Mouse (Mus musculus) heart, postnatal 14 days (tissue): ENCODE data around the gene Frmd4b. TPM values are rescaled to one million over a fixed set of nuclear protein-coding genes. Genes with fewer than 3 reads are reported as not detected.

Source experiments
- DNase-seq, 2 experiments: peaks; one replicate each; pipeline ENCODE4 v3.0.0; 2021 to 2022
- intact Hi-C: fragments of 180-260 bp; cut with DNase I; formaldehyde crosslinking; loops from one replicate; pipeline ENCODE4 v1.15.1; 2025
- total RNA-seq, 2 experiments: library from RNA; stranded (reverse); gene quantifications; 2 replicates each; pipeline ENCODE4 v1.2.3; 2021

Gene Frmd4b
- total RNA-seq, 2 experiments from 2014 or later: 19.0 to 20.9 TPM

DNA sequence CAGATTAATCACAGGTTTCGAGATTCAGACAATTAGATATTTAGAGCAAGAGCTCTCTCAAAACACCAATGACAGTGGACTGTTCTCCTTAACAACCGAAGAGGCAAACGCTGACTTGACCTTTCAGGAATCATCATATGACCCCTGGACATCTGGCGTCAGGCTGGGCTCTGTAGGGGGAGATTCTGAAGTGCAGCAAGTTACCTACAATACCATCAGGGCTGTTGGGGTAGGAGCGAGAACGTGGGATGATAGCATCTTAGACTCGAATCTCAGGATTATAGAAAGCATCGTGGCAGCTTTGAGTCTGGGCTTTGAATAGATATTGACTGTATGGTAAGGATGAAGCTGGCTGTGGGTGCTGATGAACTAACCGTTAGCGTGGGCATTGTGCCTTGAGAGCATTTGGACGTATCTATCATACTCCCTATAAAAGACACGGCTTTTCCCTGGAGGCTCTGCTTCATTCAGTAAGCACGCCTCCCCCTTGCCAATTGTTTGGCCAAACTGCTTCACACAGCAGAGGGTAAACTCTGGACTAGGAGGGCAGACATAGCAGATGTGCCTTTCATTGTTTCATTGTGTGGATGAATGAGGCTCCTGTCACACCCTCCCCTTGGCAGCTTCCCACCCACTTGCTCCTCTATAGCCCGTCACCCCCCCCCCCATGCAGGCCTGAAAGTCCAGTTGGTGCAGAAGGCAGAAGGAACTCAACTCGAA is 88.2 kb downstream of the Frmd4b start:
- DNase-seq: no peak
- intact Hi-C loops: loop anchor here (5.0 to 10.0 kb wide), 3 partner anchors 88 to 354 kb away; partner anchors contain the start of genes Frmd4b and Tmf1

DNA sequence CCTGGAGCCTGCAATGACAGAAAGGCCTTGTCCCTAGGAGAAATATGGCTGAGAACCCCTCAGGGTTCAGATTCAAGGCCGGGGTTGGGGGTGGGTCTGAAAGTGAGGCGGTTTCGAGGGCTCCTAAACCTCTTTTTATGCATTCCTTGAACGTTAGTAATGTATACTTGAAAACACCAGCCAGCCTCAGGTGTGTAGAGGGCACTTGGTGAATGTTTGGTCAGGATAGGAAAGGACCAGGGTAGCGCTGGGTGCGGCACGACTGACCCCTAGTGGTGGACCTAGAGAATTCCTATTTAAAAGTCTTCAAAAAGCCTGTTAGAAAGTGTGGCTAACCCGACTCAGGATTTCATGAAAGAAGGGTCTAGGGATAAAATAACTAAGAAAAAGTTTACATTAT is 91.2 kb downstream of the Frmd4b start:
- peak; percentile 72 to 76 for DNase-seq
- intact Hi-C loops: loop anchor here (1.0 to 10.0 kb wide), 4 partner anchors 91 to 351 kb away; partner anchors contain the start of genes Frmd4b and Tmf1

DNA sequence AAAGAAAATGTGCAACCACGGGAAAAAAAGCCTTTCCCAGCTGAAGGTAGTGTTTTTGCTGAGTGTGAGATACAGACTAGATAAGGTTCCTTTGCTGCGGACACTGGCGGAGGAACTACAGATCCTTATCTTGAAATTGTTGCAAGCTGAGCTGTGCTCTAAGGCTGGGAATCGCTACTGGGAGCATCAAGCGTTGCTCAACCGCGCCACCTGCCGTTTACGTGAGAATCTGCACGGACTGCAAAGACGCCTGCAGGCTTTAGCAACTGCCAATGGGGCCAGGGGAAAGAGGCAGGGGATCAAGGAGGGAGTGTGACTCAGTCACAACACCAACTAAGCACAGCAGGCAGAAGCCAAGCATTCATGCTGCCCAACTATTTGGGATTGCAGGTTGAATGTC is 94.2 kb downstream of the Frmd4b start:
- peak; percentile 85 to 89 for DNase-seq

DNA sequence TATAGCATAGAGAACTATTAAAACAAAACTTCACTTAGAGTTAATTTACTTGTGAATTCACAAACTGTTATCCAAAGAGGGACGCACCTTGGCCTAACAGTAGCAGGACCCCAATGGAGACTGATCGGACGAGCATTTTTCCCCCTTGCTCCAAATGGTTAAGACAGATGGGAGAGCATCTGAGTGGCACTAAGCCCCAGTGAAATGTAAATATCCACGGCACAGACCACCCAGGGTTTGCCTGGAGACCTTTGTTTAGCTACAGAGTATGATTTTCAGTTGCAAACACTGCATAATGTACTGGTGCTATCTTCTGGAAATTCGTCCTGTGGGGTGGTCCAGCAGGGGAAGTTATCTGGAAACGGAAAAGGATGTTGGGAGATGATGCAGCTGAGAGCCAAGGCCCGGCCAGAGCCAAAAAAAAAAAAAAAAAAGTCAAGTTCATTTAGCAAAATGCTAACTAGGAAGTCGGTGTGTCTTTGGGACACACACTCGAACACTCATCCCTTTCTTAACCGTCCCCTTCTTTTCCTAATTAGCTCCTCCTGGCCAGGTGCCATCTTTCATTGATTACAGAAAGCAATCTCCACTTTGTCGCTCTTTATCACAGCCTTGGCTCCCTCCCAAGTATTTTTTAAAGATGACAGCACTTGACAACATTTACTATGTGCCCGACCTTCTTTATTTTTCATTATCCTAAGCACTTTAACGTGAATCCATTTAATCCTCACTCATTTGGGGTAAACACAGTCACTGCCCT is 95.9 kb downstream of the Frmd4b start:
- intact Hi-C loops: loop anchor here (2.0 to 10.0 kb wide), 3 partner anchors 33 to 347 kb away; partner anchors contain the start of gene Tmf1
- peak; percentile 16 to 17 for DNase-seq

More for the DNA sequence above, 94.2 kb downstream of the Frmd4b start:
- intact Hi-C loops: loop anchor here (1.0 to 10.0 kb wide), 4 partner anchors 34 to 348 kb away; partner anchors contain the start of gene Tmf1

DNA sequence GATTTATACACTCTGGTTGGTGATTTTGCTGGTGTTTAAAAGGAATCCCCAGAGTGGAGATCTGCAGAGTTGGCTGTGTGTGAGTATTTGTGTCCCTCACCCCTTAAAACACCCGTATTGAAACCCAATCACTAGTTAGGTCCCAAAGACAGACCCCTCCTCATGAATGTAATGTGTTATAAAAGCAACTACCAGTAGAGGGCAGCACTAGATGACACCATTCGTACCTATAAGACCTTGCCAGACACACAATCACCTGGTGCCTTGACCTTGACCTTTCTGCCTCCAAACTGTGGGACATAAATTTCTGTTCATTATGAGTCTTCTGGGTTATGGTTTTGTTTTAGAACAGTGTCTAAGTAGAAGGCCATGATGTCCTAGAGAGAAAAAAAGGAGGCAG is 96.8 kb downstream of the Frmd4b start:
- no peak for DNase-seq
- intact Hi-C loops: loop anchor here (2.0 to 10.0 kb wide), 2 partner anchors 64 to 346 kb away; partner anchors contain the start of gene Tmf1

DNA sequence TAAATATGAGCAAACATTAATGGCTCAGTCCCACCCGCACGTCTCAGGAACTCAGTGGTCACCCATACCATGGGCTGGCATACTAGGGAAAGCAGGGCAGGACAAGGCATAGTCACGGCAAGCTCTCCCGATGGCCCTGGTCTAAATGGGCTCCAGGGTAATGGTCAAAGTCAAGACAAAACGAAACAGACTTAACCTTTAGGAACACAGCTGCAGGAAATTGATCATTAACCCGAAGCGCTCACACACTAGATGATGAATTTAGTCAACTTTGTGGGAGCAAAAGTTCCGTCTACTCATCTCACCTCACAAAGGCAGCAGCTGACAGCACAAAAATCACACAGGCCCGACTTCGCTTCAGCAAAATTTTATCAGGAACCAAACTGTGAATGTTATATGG is 97.8 kb downstream of the Frmd4b start:
- DNase-seq: no peak
- intact Hi-C loops: no loop called here

DNA sequence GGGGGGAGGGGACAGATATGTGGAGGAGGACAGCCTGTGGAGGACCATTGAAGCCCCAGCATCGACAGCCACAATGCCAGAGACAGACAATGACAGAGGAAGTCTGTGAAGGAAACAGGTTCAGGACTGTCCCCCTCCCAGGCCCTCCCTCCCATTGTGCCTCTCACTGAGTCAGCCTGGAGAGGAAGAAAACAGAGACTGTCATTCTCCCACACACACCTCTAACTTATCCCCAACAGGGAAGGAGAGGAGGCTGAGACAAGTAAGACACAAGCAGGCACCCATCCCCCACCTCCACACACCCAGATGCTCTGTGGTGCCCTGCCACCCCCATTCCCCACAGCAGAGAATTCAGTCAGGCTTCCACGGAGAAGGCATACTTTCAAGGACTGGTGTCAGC is 98.9 kb downstream of the Frmd4b start:
- peak in 1 of 2 experiments; percentile 20 for DNase-seq
- intact Hi-C loops: no loop called here

DNA sequence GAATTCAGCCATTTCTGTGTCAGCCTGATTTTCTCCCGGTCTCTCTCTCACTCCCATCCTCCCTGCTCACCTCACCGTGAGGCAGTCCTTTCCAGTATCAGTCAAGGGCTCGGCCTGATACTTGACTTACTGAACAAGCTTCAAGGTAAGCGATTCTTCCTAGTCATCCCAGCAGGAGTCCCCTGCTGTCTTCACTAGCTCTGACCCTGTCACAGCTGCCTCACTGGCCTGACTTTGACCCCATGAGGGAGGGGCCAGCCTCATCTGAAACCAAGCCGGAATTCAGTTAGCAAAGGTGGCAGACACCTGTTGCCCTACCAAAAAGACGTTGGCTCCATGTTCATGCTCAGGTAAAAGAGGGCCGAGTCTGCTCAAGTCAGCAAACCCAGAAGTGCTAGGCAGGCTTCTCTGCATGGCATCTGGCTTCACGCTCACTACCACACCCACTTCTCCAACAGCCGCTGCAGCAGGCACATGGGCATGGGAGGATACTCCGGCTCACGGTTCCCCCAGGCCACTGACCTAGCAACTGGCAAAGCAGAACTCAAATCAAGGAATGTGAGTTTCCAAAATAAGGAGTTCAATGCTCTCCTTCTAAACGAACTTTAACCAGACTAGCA is 99.6 kb downstream of the Frmd4b start:
- DNase-seq: no peak
- intact Hi-C loops: no loop called here

DNA sequence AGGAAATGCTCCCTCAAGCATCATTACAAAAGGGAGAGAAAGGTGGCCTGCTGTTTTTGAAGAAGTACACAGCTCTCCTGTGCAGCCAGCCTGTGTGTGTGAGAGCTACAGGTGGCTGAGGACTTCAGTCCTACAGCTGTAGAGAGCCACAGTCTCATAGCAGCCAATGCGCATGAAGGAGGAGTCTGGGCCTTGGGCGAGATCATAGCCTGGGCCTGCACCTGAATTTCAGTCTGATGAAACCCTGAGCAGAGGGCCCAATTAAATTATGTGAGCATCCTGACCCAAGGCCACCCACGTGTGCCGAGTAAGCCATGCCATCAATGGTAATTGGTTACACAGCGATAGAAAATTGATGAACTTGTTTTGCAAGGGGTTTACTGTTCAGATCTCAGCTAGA is 100.4 kb downstream of the Frmd4b start:
- DNase-seq: no peak

DNA sequence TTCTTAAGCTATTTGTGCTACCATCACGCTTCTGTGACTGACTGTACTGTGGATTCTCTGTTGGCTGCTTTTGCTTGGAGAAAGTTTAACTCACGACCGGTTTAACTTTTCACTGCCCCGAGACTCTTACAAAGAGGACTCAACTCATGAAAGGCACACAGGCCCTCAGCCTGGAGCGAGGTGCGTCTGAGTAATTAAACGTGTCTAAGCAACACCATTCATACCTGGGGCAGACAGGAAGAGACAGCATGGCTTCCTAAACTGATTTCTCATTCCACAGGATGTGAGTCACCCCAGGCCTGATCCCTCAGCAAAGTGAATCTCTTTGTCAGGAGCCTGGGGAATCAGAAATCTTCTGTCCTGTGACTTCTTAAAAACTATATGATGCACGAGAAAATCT is 106.6 kb downstream of the Frmd4b start:
- DNase-seq: no peak
- intact Hi-C loops: no loop called here

More for the DNA sequence above, 100.4 kb downstream of the Frmd4b start:
- intact Hi-C loops: no loop called here

DNA sequence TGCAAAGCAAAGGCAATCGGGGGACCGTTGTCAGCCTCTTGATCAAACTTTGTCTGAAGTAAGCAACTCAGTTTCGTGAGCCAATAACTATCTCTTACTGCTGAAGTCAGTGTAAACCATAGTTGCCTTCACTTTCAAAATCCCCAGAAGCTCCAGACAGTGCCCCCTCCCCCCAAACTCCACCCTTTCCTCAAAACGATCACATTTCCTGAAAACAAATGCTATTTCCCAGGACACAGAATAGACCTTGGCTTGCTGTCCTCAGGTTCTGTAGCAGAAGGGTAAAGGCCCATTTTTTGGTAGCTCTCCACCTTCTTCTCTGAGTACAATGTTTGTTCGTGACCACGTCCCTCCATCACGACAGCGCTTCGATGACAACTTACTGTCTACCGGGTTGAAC is 107.9 kb downstream of the Frmd4b start:
- intact Hi-C loops: loop anchor here (5.0 kb wide), 1 partner anchor 52 kb away; no protein-coding TSS in a partner anchor
- DNase-seq: no peak

DNA sequence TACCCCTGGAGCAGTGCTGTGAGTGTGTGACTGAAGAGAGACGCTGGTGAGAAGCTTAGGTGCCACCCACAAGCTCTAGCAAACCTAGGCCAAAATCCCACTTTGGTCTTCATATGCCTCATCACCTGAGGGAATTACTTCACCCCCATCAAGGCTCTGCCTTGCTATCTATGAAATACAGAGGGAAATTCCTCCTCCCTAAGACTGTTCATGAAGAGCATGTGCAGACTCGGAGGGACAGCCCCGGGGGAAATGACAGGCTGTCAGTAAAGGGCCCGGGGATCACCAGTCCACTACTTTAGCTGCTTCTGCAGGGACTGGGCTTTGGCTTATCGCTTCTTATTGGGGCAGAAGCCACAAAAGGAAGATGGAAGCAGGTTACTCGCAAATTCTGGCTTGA is 108.9 kb downstream of the Frmd4b start:
- intact Hi-C loops: loop anchor here (5.0 kb wide), 1 partner anchor 51 kb away; no protein-coding TSS in a partner anchor
- DNase-seq: no peak

DNA sequence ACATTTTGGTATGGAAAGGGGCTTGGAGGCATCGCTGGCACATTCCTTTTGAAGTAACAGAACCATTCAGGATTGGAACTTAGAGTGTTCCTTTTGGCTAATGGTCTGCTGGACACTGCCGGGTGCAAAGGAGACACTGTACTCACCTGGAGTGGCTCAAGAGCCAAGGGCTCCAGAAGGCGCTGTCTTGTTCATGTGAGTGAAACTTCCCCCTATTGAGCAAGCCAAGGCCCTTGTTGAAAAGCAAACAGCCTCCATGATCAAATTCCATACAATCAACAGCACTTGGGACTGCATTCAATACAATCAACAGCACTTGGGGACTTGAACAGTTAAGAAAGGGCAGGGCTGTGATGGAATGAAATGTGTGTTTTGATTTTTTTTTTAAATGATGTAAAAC is 109.4 kb downstream of the Frmd4b start:
- DNase-seq: no peak
- intact Hi-C loops: loop anchor here (5.0 kb wide), 1 partner anchor 51 kb away; no protein-coding TSS in a partner anchor

DNA sequence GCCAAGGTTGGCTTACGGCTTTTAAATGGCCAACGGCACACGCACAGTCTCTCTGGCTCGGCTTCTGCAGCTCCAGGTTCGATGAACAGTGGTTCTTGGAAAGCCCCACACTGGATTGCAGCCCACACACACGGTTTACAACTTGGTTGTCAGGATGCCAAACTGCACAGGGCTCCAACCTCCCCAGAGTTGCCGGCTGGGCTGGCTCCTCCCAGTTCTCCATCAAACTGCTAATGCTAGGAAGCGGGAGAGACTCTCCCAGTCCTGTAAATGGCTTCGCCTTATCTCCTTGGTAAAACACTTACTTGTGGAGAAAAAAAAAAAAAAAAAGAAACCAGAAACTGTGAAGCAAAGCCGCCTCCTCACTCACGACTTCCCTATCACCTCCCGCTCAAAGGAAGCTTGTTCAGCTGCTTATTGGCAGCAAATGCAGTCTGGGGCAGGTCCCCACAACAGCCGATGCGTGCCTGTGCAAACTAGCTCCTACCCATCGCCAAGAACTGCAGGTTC is 111.1 kb downstream of the Frmd4b start:
- DNase-seq: peak; percentile 79 to 80
- intact Hi-C loops: loop anchor here (5.0 kb wide), 1 partner anchor 49 kb away; no protein-coding TSS in a partner anchor

DNA sequence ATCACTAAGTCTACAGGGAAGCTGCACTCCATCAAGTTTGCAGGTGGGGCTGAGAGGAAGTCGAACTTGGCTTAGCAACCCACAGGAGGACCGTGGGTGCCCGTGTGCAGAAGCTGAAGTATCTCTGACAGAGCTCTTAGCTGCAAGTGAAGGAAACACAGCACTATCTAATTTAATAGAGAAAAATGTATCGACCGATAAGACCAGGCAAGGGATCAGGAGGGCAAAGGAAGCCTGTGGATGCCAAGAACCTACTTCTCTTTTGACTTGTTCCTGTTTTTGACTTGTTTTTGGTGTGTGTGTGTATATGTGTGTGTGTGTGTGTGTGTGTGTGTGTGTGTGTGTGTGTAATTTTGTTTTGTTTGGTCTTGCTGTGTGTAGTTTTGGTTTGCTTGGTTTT is 112.7 kb downstream of the Frmd4b start:
- intact Hi-C loops: loop anchor here (5.0 kb wide), 2 partner anchors 47 to 82 kb away; no protein-coding TSS in a partner anchor

DNA sequence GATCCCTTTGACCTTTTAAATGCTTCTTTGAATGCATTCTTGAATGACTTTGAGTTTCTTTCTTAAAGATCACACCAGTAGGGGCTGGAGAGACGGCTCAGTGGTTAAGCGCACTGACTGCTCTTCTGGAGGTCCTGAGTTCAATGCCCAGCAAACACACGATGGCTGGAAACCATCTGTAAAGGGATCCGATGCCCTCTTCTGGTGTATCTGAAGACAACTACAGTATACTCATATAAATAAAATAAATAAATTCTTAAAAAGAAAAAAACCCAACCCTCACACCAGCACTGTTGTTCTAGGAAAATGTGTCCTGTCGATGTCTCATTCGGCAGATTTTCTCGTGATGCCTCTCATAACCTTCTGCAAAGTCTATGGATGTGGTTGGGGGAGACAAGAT is 116.3 kb downstream of the Frmd4b start:
- intact Hi-C loops: loop anchor here (5.0 kb wide), 1 partner anchor 79 kb away; no protein-coding TSS in a partner anchor
- DNase-seq: no peak

More for the DNA sequence above, 112.7 kb downstream of the Frmd4b start:
- DNase-seq: no peak

DNA sequence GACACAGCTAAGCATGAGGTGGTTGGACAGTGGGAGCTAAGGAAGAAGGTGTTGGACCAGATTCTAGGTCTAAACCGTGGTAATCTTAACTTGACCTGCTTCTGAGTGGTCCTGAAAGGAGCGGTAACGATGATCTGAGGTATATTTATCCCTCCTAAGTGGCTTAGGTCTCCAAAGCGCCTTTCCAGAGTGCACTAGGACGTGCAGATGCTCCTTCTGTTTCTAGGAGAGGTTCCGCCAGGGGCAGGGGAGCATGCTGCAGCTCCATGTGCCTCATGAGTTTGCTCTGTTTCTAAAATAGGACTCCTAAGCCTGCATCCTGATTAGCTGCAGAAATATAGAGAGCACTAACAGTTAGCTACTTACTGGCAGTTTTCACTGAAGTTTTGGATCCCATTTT is 117.1 kb downstream of the Frmd4b start:
- no peak for DNase-seq
- intact Hi-C loops: loop anchor here (5.0 kb wide), 1 partner anchor 78 kb away; no protein-coding TSS in a partner anchor

DNA sequence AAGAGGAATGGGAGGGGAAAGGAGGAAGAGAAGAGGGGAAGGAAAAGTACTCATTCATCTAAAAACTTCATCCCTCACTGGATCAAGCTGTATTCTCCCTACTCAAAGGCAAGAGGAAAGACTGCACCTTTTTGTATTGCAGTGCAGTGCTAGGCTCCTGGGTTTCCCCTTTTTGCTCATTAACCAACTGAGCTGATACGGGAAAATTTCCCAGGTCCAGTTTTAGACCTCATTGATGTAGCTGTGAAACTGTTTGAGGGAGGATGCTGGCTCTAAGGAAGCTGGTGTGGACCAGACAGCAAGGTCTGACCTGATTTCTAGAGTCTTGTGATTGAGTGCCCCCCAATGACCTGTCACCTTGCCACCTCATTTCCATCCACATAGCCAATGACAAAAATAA is 121.3 kb downstream of the Frmd4b start:
- no peak for DNase-seq
- intact Hi-C loops: no loop called here

DNA sequence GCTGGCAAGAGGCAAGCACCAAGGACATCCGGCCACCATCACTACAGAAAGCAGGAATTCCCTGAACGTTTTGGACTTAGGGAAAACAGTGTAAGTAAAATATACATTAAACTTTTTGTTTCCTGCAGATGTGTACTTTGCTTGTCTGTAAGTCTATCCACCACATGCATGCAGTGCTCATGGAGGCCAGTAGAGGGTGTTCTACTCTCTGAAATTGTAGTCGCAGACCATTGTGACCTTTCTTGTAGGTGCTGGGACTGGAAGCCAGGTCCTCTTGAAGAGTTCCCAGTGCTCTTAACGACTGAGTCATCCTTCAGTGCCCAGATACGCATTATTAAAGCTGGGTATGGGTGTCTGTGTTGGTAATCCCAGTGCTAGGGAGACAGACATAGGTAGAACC is 126.3 kb downstream of the Frmd4b start:
- no peak for DNase-seq
- intact Hi-C loops: no loop called here

DNA sequence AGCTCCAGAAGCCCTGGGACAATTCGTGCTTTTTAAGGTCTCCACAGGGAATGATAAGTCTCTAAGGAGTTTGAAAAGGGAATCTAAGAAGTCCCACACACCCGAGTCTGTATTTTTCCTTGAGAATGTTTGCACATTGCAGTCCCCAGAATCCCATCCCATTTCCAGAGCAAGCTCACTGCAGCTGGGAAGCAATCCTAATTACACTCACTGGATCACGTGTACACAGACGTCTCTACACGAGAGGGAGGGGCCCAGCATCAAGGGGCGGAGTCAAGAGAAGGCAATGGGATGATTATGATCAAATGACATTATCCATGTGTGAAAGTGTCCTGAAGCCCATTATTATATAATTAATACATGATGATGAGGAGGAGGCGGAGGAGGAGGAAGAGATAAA is 128.5 kb downstream of the Frmd4b start:
- intact Hi-C loops: loop anchor here (2.0 to 5.0 kb wide), 2 partner anchors 34 to 67 kb away; no protein-coding TSS in a partner anchor
- DNase-seq: peak; percentile 22 to 39
